Mouse (Mus musculus): Measurements from ENCODE around the gene Vmn2r16. TPM values are rescaled to one million over a fixed set of nuclear protein-coding genes. Genes with fewer than 3 reads are reported as not detected.

Vmn2r16 gene
- not detected in 2 replicates for polyA plus RNA-seq (2012; rRNA removed)

DNA sequence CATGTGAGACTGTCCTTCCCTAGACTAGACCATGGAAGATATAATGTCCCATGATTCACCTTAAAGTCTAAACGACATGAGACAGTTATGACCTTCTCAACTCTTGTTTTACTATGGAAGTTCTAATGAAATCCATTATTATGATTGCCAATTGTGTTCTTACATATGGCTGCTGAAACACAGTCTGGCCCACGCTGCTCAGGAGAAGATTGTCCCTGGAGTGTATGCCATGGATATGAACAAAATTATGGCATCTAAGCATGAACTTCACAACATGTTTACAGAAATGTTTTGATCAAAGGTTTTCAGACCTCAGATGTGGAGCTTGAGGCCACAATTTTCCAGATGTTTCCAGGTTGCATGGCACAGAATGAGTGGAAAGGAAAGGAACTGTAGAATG lies at the start of gene Vmn2r16:
TSS of gene Vmn2r16 (plus strand) at position 301 of the 400 bp plus-strand sequence.

DNA sequence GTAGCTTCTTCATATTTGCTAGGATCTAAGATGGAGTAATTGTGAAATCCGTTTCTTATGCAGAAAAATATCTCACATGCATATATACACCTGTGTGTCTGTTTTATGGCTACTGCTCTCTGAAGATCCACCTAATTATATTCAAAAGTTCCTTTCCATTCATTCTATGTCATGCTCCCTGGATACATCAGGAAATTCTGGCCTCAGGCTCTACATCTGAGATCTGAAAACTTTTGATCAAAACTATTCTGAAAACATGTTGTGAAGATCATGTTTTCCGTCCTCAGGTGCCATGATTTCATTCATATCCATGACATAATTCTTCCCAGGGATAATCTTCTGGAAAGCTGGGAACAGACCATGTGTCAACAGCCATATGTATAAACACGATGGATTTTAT lies 32.4 kb upstream of the Vmn2r16 start, which contains the start of gene Vmn2r15:
TSS of gene Vmn2r15 (minus strand) at position 101 of the 400 bp plus-strand sequence.

DNA sequence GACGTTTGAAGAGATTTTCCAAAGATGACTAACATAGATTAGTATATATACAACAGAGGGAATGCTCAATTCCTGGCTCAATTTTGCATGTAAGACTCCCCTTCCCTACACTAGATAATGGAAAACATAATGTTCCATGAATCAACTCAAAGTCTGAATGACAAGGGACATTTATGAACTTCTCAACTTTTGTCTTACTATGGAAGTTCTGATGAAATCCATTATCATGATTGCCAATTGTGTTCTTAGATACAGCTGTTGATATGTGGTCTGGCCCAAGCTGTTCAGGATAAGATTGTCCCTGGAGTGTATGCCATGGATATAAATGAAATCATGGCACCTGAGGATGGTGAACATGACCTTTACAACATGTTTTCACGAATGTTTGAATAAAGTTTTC lies 89.4 kb downstream of the Vmn2r16 start, which contains the start of gene Vmn2r17:
TSS of gene Vmn2r17 (plus strand) at position 301 of the 400 bp plus-strand sequence.

Other genes with a start within 250 kb of the Vmn2r16 start
- gene Vmn2r12, start 232.2 kb upstream of the Vmn2r16 start, polyA plus RNA-seq (2012; rRNA removed), result not detected in 2 replicates
- not detected in 2 replicates for gene Vmn2r13, start 138.0 kb upstream of the Vmn2r16 start, polyA plus RNA-seq (2012; rRNA removed)
- not detected in 2 replicates for gene Vmn2r14, start 105.5 kb upstream of the Vmn2r16 start, polyA plus RNA-seq (2012; rRNA removed)
- gene Vmn2r15, start 32.5 kb upstream of the Vmn2r16 start, polyA plus RNA-seq (2012; rRNA removed), result not detected in 2 replicates
- gene Vmn2r17, start 89.5 kb downstream of the Vmn2r16 start, polyA plus RNA-seq (2012; rRNA removed), result not detected in 2 replicates
- 8.4 and 9.3 TPM in 2 replicates for gene Crlf2, start 228.8 kb downstream of the Vmn2r16 start, polyA plus RNA-seq (2012; rRNA removed)